Mouse (Mus musculus) ES-Bruce4 (cell line): ENCODE results near the gene Xrcc1.
"Not testable (repeated sequence)": the region's sequence is repeated elsewhere in the genome, so short reads cannot be mapped to it uniquely, and the experiment has no call there.

ENCODE experiments used
- CTCF ChIP-seq: IDR thresholded peaks from one replicate; pipeline ENCODE4 v1.8.1; 2011; ENCODE audit warnings: low read depth, low read length
- EP300 ChIP-seq: IDR thresholded peaks from 2 replicates; pipeline ENCODE4 v1.6.1; 2011; ENCODE audit warnings: low read depth, low read length; ENCODE audit not compliant: insufficient read depth
- POLR2A ChIP-seq: IDR thresholded peaks from one replicate; pipeline ENCODE4 v1.8.1; 2011; ENCODE audit warnings: low read length; ENCODE audit not compliant: insufficient read depth

DNA sequence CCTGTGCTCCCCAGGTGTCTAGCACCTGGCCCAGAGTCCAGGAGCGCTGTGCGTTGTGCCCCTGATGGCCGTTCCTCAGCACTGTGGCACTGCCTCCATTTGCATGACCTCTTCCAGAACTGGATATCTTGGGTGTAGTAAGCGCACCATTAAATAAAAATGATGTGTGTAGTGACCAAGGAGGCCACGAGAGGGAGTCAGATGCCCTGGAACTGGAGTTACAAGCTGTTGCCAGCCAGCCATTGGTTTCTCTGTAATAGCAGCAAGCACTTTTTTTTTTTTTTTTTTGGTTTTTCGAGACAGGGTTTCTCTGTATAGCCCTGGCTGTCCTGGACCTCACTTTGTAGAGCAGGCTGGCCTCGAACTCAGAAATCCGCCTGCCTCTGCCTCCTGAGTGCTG, 29.8 kb upstream of the Xrcc1 start:
- TF ChIP-seq CTCF, result peak; percentile 54
- not testable (repeated sequence) for TF ChIP-seq POLR2A
- TF ChIP-seq EP300, result peak; percentile 5; the same call in 1 of the 2 replicates
